Mouse (Mus musculus) liver, embryonic 14.5 days (tissue): ENCODE data around the gene Tef.

Experiments
- CTCF ChIP-seq: IDR thresholded peaks from 2 replicates; pipeline ENCODE4 v1.5.1; 2016; ENCODE audit warnings: antibody characterized with exemption, low read depth, control low read depth
- EP300 ChIP-seq: IDR thresholded peaks from 2 replicates; pipeline ENCODE4 v1.6.1; 2016; ENCODE audit warnings: antibody characterized with exemption, low read depth

DNA sequence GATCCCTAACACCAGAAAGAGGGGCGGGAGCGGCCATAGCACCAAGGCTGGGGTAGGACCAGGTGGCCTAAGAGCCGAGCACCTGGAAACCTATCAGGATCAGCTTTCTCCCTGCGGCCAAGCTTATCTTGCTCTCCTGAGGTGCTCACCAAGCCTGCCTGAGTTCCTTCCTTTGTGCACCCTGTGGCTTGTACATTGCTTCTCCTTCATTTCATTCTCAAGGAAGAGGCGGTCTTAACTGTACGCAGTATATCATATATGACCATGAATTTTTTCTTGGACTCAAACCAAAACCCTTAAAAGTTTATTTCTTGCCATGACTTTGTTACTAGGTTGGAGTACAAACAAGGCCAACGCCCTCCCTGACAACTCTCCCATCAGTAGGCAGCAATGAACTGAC, 62.0 kb downstream of the Tef start:
- TF ChIP-seq CTCF = no peak
- no peak for TF ChIP-seq EP300
